Mouse (Mus musculus) ES-E14 (cell line): Measurements from ENCODE around the gene Keg1.

Experiments used
- CHD2 ChIP-seq: IDR thresholded peaks from 2 replicates; pipeline ENCODE4 v1.6.1; 2014; ENCODE audit warnings: mild to moderate bottlenecking, low read depth, low read length, inconsistent platforms
- ZNF384 ChIP-seq: IDR thresholded peaks from 2 replicates; pipeline ENCODE4 v1.6.1; 2012; ENCODE audit warnings: low read depth, low read length, inconsistent platforms

DNA sequence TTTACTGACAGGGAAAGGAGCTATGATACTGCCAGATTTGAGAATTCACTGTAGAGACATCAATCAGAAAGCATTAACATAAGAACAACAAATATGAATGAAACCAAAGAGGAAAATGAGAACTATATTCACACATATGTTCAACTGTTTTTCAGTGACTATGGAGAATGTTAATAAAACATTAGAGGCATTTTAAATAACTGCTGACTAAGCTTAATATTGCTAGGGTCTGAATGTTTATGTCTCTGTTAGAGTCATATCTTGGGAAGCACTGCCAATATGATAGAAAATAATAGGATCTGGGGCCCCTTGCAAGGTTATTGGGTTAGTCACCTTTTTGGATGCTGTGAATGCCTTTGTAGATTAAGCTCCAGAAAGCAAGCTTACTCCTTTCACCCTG lies 13.4 kb downstream of the Keg1 start:
- no peak for TF ChIP-seq ZNF384
- TF ChIP-seq CHD2 = no peak
